Mouse (Mus musculus): ENCODE measurements around the gene Fez1.

DNA sequence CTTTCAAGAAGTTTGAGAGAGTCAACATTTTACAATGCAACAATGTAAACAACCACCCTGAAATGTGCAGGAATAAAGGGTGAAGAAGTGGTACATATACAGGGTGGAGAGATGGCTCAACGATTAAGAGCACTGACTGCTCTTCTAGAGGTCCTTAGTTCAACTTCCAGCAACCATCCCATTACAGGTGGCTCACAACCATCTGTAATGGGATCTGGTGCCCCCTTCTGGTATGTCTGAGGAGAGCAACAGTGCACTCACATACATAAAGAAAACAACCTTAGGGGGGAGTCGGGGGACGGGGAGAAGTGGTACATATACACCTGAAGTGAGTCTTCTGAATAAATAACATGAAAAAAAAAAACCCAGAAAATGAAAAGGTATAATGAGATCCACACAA is 63.6 kb downstream of the Fez1 start:
- TF ChIP-seq GATA1 (IDR thresholded peaks at IDR 0.05; ENCODE audit: borderline replicate concordance, low read length): no peak
- TF ChIP-seq FLI1 (IDR thresholded peaks at IDR 0.05; ENCODE audit: low read length): no peak
